8 mouse cellular contexts compared by ENCODE assay signal in genomic region chr2:113828943-113829882, GRCm38 (mm10). TPM values are rescaled to one million over a fixed set of nuclear protein-coding genes. Genes with fewer than 3 reads are reported as not detected.
A peak's percentile ranks its signal among the peaks of the same experiment; 100 is the strongest.
DNase-seq lines count a peak whose midpoint lies in the region; ATAC-seq and TF ChIP-seq lines count a peak whose summit lies in the region.

Gene Scg5 (minus strand): TSS chr2:113829121.

- no peaks in the 10 kb centered on the region for H3K27me3 ChIP-seq in heart, embryonic 12.5 days (replicated peaks)
- H3K27me3 ChIP-seq in kidney, embryonic 15.5 days: no peaks in the 10 kb centered on the region
- no peaks in the 10 kb centered on the region; the same call in 1 of the 2 replicates for H3K27me3 ChIP-seq in limb, embryonic 14.5 days (ENCODE audit: control insufficient read depth, insufficient read depth, low read length)
- H3K27me3 ChIP-seq in myocyte (ENCODE audit: control insufficient read depth, insufficient read depth, insufficient read length): no peaks in the 10 kb centered on the region

- no peak for TF ChIP-seq POLR2A in limb, embryonic 14.5 days (IDR thresholded peaks at IDR 0.05; ENCODE audit: borderline replicate concordance, extremely low read depth, insufficient read depth, insufficient read length)
- no peak for TF ChIP-seq POLR2A in myocyte (IDR thresholded peaks at IDR 0.05; ENCODE audit: insufficient read length, low read depth)

- peak within 1 kb of the TSS; percentile 74 for H3K4me2 ChIP-seq in heart, embryonic 12.5 days
- H3K4me2 ChIP-seq in kidney, embryonic 15.5 days: peak within 1 kb of the TSS; percentile 65
- H3K4me2 ChIP-seq in limb, embryonic 14.5 days (replicated peaks; ENCODE audit: low read depth, low read length, severe bottlenecking): peak within 1 kb of the TSS; percentile 51
- H3K4me2 ChIP-seq in myocyte (ENCODE audit: low read depth): no peak within 1 kb of the TSS

- H3K79me2 ChIP-seq in myocyte (ENCODE audit: control insufficient read depth, insufficient read depth): no peaks in the 10 kb centered on the region

- no peaks in the 10 kb centered on the region for H3K9me3 ChIP-seq in heart, embryonic 12.5 days (replicated peaks)
- H3K9me3 ChIP-seq in kidney, embryonic 15.5 days (replicated peaks): no peaks in the 10 kb centered on the region
- H3K9me3 ChIP-seq in limb, embryonic 14.5 days (ENCODE audit: control insufficient read depth, low read length): no peaks in the 10 kb centered on the region

- WGBS in heart, embryonic 12.5 days: 12% methylated on average over 23 of the region's 23 CpGs
- 10% methylated on average over 23 of the region's 23 CpGs for WGBS in kidney, embryonic 15.5 days
- 10% methylated on average over 23 of the region's 23 CpGs for WGBS in limb, embryonic 14.5 days

- H3K36me3 ChIP-seq in heart, embryonic 12.5 days: peaks cover 22% of the 10 kb centered on the region
- peaks cover 28% of the 10 kb centered on the region for H3K36me3 ChIP-seq in kidney, embryonic 15.5 days
- H3K36me3 ChIP-seq in limb, embryonic 14.5 days (ENCODE audit: control insufficient read depth, insufficient read depth, low read length): peaks cover 23% of the 10 kb centered on the region
- H3K36me3 ChIP-seq in myocyte (ENCODE audit: control insufficient read depth, insufficient read depth): peaks cover 30% of the 10 kb centered on the region

- peak; percentile 76 for ATAC-seq in heart, embryonic 12.5 days (ENCODE audit: insufficient number of reproducible peaks, low FRiP score)
- peak; percentile 93 for ATAC-seq in kidney, embryonic 15.5 days (replicated peaks; ENCODE audit: low FRiP score)
- peak; percentile 82 for ATAC-seq in limb, embryonic 14.5 days (ENCODE audit: low FRiP score, low read depth)

- H3ac ChIP-seq in myocyte (ENCODE audit: control insufficient read depth, insufficient read length): no peak within 1 kb of the TSS

- H3K9ac ChIP-seq in heart, embryonic 12.5 days: no peak within 1 kb of the TSS
- H3K9ac ChIP-seq in kidney, embryonic 15.5 days: peak within 1 kb of the TSS; percentile 12; the same call in 1 of the 2 replicates
- no peak within 1 kb of the TSS for H3K9ac ChIP-seq in limb, embryonic 14.5 days (ENCODE audit: low read depth, low read length, severe bottlenecking)

- H3K4me1 ChIP-seq in heart, embryonic 12.5 days (replicated peaks): peaks cover 13% of the 10 kb centered on the region; the same call in 1 of the 2 replicates
- peaks cover 16% of the 10 kb centered on the region for H3K4me1 ChIP-seq in kidney, embryonic 15.5 days
- H3K4me1 ChIP-seq in limb, embryonic 14.5 days (ENCODE audit: control insufficient read depth, insufficient read depth, low read length): peaks cover 8% of the 10 kb centered on the region; the same call in 1 of the 2 replicates

- peak within 1 kb of the TSS; percentile 41 for H3K4me3 ChIP-seq in heart, embryonic 12.5 days
- H3K4me3 ChIP-seq in kidney, embryonic 15.5 days (replicated peaks): peak within 1 kb of the TSS; percentile 40
- peak within 1 kb of the TSS; percentile 24 for H3K4me3 ChIP-seq in limb, embryonic 14.5 days (replicated peaks; ENCODE audit: low read length)
- H3K4me3 ChIP-seq in myocyte: no peak within 1 kb of the TSS

- no peak within 1 kb of the TSS for H3K27ac ChIP-seq in heart, embryonic 12.5 days (ENCODE audit: poor library complexity, severe bottlenecking)
- H3K27ac ChIP-seq in kidney, embryonic 15.5 days: peak within 1 kb of the TSS; percentile 41; the same call in 1 of the 2 replicates
- H3K27ac ChIP-seq in limb, embryonic 14.5 days (replicated peaks; ENCODE audit: low read depth, low read length): no peak within 1 kb of the TSS

- DNase-seq in layer of hippocampus, adult 11-12 months (ENCODE audit: low spot score): peak; percentile 77
- DNase-seq in layer of hippocampus, adult 9-10 months (ENCODE audit: low spot score): no peak
- peak; percentile 90 for DNase-seq in embryo, embryonic 10 days (ENCODE audit: low spot score)
- peak; percentile 66 for DNase-seq in limb, embryonic 14.5 days (ENCODE audit: low spot score)
- peak; percentile 78 for DNase-seq in testis, postnatal 14 days (ENCODE audit: low spot score)

TF ChIP-seq in myocyte, 11 proteins besides CTCF, POLR2A, EP300 and RAD21:
- TF ChIP-seq CEBPB (IDR thresholded peaks at IDR 0.05; ENCODE audit: insufficient read depth, poor library complexity, severe bottlenecking) (no peak), POLR2AphosphoS2 (IDR thresholded peaks at IDR 0.05; ENCODE audit: insufficient read length, low read depth) (peak; percentile 45), REST (IDR thresholded peaks at IDR 0.05; ENCODE audit: insufficient read depth, insufficient read length) (peak; percentile 45), USF1 (IDR thresholded peaks at IDR 0.05; ENCODE audit: low read depth) (no peak), E2F4 (IDR thresholded peaks at IDR 0.05; ENCODE audit: insufficient read depth) (no peak), MAX (IDR thresholded peaks at IDR 0.05; ENCODE audit: low read depth) (no peak), SRF (IDR thresholded peaks at IDR 0.05; ENCODE audit: control insufficient read depth, insufficient read length, low read depth) (no peak), TCF3 (IDR thresholded peaks at IDR 0.05; ENCODE audit: insufficient read length, low read depth) (no peak), MYOD1 (IDR thresholded peaks at IDR 0.05; ENCODE audit: control insufficient read depth in 1 of 3, insufficient read length in 2 of 3, low read depth in 2 of 3) (peak in 1 of 3 experiments; percentile 49), MYOG (IDR thresholded peaks at IDR 0.05; ENCODE audit: control insufficient read depth in 1 of 3, insufficient read depth in 1 of 3, insufficient read length in 2 of 3, low read depth in 2 of 3) (peak in 2 of 3 experiments; percentile 34 to 69), TCF12 (IDR thresholded peaks at IDR 0.05; ENCODE audit: insufficient read depth, poor library complexity, severe bottlenecking) (no peak)

RNA-seq across cellular contexts. Expression of gene Scg5, which starts in this region (rescaled TPM):
- polyA plus RNA-seq in heart, embryonic 12.5 days (2016; fragmentation: Nextera tagmentation; extraction: Ambion mirVana): 0.36 and 1.1 TPM in 2 replicates
- polyA plus RNA-seq in kidney, embryonic 15.5 days (2015; fragmentation: Nextera tagmentation; extraction: Ambion mirVana): 5.2 and 8.6 TPM in 2 replicates
- 0.63 and 0.84 TPM in 2 replicates for polyA plus RNA-seq in limb, embryonic 14.5 days (2012; rRNA removed)
- 0.87 and 1.5 TPM in 2 replicates for polyA plus RNA-seq in limb, embryonic 14.5 days (2014; fragmentation: Nextera tagmentation; extraction: Ambion mirVana)
- 0.08 TPM for polyA plus RNA-seq in myocyte (2012; fragmentation: generic; extraction: Trizol)
